Mouse (Mus musculus) hematopoietic stem cell, adult 5-6 weeks (primary cell): ENCODE data around the gene Galnt3. TPM values are rescaled to one million over a fixed set of nuclear protein-coding genes. Genes with fewer than 3 reads are reported as not detected.
A peak's percentile ranks its signal among the peaks of the same experiment; 100 is the strongest.

Source experiments
- ATAC-seq, 2 experiments: fragments of 125-278 bp in 1 of 2; replicated peaks in 1 of 2; 2 replicates each; pipeline ENCODE4 v1.8.0; 2016 to 2017; ENCODE audit warnings: inconsistent platforms in 2 of 2, mild to moderate bottlenecking in 2 of 2, moderate number of reproducible peaks in 2 of 2, low read depth in 1 of 2, moderate TSS enrichment in 1 of 2; ENCODE audit not compliant: low FRiP score in 2 of 2, poor library complexity in 2 of 2, severe bottlenecking in 2 of 2, insufficient read depth in 1 of 2, low TSS enrichment in 1 of 2
- total RNA-seq: library from RNA; stranded (forward); fragments of 172-1452, 232-1000 nt; gene quantifications from 2 replicates; pipeline ENCODE4 v1.2.3, GENCODE M21; 2017

The Galnt3 gene
- total RNA-seq, 1 experiment from 2014 or later, result 1.4 TPM

DNA sequence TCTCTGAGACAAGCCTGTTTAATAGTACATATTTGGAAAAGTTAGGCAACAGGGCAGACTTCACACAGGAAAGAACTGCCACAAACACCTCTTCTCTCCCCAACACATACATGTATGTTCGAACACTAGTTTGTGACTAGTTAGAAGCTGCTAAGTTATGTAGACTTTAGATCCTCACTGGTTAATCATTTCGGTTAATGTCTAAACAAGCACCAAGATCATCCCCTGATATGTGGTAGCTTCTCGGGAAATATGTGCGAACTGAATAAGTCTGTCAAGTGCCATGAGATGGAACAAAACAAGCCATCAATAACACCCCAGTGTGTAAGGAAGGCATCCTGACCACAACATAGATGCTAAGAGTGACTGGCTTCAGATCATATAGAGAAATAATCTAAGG lies 2.1 kb upstream of the Galnt3 start:
- no peak for ATAC-seq

DNA sequence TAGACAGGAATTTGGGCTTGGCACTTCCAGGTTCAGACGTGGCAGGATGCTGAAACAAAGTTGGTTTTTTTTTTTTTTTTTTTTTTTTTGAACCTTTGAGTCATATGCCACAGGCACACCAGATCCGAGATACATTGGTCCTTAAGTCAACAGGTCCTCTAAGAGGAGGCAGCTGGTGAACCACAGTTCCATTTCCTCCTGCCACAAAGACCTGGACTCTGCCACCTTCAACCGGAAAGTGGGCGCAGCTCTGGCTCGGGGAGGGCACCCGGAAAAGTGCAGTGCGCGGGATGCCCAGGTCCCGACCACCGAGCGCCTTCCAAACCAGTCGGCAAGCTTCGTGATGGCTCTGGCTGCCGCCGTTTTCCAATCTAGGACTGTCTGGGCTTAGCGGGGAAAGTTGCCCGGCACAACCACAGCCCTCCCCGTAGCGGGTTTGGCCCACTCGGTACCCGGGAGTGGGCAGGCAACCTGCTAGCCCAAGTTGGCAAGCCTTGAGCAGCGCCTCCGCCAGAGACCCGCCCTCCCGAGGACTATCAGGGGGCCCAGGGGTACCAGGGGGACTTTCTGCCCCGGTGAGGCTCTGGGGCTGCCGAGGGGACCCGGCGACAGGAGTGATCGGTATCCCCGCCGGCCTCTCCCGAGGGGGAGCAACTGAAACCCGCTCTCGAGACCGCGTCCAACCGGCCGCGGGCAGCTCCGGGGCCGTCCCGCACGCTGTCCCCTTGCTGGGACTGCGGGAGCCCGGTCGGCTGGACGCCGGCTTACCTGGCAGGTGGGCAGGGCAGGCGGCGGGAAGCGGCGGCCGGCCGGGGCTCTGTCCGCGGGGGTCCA lies 821 bp downstream of the Galnt3 start:
- ATAC-seq, result peak; percentile 40 to 44

DNA sequence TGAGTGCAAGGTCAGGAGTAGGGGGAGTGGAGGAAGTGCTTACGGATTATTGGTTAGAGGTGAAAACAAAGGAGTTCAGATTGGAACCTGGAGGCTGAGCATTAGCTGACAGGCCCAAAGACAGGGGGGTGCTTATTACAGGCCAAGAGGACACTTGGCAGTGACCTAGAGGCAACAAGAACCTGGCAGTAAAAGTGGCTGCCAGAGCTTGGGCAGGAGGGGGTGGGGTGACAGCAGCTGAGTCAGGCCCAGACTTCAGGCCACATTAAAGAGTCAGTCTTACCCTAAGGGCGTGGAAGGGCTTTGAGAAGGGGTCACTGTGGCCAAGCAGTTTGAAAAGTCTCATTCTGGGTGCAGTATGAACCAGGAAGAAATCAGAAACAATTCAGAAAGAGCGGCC lies 7.1 kb downstream of the Galnt3 start:
- ATAC-seq, result no peak

DNA sequence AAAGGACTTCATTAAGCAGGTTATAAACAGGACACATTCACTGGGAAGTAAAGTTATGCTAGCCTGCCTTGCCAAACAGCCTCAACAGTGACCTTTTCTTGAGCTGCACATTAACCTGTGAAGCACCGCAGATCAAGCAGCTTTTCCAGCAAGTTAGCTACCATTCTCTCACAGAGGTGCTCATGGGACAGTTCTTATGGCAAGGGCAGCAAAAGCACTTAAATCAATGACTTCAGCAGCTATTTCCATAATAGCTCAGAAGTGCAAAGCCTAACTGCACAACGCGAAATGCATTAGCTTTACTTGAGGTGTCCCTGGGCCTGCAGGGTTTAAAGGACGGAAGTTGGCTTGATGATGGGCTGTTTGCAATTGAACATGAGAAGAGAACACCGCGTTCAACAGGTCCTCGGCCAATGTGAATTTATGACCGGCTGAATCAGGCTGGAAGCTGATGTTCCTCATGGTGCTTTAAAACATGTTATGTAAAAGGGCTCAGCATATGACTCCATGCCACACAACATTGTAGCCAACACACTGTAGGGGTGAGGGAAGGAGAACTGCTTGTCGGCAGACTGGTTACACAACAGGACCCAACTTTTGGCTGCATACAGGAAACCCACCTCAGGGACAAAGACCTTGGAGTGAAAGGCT lies 16.8 kb downstream of the Galnt3 start:
- no peak for ATAC-seq

DNA sequence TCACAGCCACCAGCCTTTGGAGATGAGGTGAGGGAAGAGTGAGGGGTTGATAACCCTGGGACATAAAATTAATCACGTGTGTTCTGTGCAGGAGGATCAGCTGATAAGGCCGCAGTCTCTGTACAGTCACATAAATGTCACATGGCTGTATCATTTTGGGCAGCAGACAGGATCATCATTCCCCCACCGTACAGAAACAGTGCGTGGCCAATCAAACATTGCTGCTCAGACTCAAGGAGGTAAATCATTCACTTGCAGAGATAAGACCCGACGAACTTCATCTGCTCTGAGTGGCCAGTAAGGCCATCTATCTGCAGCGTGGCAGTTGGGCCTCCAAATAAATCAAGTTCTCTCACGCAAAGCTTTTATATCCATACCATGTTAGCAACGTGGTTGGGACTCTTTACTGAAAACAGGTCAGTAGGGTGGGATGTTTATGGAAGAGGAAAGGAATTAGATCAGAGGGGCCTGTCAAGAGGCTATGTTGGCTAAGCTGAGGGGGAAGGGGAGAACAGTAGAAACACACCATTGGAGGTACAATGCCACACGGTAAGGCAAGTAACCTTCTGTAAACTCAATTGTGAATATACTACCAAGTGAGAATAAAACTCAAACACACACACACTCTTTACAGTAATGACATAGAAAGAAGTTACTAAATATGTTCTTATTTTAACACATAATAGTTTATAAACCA lies 20.9 kb downstream of the Galnt3 start:
- no peak for ATAC-seq

DNA sequence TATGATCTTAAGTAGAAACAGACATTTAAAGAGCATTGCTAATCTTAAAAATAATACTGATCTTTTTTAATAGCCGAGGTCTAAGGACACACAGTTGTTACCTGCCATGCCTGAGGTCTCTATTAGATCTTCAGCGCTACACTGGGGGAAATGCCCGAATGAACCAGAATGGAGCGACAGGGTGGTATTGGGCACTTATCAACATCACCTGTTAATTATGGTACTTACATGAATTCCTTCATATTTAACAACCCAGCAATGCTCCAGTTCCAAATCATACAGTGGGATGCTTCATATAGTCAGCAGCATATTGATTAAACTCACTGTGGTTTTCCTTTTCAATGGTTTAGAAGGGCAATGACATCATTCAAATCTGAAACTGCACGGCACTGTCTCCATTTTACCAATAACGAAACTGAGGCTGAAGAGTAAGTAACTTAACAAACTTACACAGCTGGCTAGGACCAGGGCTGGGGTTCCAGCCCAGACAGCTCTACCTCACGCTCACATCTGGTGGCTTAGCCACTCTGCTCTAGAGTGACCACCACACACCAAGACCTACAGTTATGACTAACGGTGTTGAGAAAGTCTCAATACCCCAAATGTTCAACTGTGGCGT lies 23.0 kb downstream of the Galnt3 start:
- no peak for ATAC-seq

DNA sequence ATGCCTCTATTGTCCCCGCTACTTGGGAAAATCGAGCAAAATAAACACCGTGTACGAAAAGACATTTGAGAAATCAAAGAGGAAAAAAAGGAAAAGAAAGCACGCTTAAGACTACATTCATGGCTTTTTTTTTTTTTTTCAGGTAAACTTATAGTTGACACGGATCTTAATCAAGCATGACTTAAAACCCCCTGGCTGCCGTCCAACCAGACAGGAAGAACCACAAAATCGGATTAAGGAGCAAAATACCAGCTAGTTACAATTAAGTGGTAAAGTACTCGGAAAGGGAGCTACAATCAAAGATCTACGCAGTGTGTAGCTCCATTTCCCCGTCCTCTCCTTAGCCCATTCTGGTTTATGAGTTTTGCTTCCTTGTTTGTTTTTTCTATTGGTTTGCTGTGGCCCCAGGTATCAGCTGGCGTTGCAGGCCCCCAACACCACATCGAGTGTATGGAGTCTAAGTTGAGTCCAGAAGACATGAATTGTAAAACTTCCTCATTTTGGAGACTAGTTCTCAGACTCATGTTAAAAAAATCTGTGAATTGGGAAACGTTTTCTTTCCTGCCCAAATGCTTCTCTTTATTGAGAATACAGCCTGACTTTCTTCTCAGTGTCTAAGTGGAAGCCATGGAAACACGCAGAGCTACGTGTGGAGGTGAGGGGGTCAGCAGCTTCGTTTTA lies 24.0 kb downstream of the Galnt3 start:
- no peak; a peak in 1 of 4 replicates for ATAC-seq

DNA sequence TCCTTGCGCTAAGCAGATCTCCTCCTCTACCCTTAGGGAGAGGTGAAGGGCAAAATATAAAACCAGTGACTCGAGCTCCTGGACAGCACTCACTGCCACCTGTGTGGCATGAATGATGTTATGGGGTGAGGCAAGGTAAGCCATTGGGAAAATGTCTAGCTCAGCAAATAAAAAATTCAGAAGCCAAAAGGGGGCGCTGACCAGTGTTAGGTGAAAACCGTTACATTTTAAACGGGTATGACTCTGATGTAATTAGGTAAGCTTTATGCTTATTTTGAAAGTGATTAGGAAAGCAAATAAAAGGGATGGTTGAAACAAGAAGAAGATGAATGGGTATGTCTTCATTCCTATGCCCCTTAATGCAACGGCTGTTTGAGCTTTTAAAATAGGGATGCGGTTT lies 24.6 kb downstream of the Galnt3 start:
- ATAC-seq, result no peak

DNA sequence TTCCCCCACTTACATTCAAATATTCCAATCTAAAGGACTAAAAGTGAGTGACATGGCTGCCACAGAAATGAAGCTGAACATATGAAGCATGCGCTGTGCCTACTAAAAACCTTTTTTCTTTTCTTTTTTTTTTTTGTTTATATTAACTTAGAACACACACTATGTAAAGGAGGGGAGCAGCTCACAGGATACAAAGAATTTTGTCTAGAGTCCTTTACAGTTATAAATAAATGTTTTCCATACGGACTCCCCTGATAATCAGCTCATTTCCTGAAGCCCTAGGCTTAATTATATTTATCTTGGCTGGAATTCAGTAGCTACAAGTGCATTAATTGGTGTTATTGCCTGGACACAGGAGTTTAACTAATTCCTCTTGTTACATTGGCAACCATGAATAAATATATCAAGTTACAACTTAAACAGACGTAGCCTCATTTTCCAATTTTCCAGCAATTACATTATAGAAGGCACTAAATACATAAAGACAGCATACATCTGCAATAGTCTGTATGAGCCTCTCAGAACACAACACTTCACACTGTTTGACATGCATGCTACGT lies 30.1 kb downstream of the Galnt3 start:
- no peak for ATAC-seq

DNA sequence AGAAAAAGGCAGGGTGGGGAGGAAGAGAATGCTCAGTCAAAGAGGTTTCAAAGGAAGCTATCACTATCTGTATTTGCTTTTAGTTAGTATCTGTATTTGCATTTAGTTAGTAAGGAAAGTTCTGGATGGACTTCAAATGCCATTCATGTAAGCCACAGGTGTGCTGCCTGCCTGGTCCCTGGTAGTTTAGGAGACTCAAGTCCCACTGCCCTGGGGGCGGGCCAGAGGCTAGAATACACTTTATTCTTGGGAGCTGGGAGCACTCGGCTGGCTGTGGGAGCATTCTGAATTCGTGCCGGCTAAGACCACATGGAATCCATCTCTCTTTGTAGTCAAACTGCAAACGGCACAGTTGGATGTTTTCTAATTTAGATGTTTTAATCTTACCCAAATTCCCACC lies 33.5 kb downstream of the Galnt3 start:
- ATAC-seq, result no peak

DNA sequence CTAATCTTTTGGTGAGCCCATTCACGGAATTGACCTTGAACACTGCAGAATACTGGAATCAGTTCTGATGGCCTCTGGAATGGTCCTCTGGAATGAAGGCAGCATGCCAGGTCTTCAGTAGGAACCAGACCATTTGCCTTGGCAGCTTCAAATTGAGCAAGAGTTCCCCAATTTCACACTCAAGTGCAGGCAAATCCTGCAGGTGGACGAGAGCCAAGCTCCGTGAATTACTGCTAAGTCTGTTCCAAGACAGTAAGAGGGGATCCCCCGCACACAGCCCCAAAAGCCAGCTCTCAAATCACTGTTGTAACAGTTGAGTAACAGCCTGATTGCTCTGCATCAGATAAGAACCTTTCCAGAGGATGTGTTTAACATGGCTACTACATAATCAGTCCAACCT lies 42.9 kb downstream of the Galnt3 start:
- ATAC-seq, result no peak

DNA sequence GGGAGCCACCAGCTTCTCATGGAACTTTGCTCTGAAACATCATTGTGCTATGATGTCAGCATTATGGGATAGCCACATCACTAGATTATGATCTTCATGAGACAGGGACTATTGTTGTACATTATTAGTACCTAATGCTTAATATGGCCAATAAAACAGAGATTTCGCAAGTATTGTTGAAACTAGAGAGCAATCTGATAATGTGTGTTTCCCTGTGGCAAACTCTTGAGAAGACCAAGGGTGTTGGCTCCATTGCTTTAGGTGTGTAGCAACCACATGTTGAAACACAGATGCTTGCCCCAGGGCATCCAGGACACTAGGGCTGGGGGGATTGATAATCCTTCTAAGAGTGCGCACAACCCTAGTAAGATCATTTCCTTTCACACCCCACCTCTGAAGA lies 44.1 kb downstream of the Galnt3 start:
- ATAC-seq, result no peak

DNA sequence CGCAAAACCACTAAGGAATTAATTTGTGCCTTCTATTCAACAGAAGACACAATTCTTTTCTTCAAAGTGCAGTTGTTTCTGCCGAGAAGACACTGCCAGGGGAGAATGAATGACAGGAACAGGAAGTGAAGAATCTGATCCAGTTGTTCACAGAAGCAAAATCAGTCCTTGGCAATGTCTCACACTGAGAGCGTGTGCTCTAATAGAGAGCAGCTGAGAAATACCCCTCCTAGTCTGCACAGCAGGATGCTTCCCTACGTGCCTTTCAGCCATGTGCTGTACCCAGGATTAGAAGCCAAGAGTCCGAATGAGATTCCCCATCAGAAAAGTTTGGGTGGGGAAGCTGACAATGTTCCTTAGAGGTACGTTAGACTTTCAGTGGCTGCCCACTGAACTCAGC lies 55.3 kb downstream of the Galnt3 start:
- no peak for ATAC-seq

DNA sequence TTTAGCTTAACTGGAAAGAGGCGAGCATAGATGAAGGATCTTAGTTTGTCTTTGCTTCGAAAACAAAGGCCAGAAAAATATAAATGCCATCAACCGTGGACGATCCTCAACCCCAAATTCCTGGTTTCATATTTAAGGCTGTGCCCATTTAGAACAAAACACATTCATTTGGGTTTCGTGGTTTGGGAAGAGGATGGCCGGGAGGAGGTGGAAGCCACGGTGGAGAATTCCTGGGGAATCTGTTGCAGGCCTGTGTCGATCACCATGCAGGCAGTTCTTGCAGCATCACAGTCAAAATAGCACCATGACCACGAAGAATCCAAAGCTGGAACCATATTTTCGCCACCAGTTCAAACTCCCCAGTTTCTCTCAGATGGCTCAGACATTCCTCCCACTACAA lies 61.5 kb downstream of the Galnt3 start:
- no peak for ATAC-seq

DNA sequence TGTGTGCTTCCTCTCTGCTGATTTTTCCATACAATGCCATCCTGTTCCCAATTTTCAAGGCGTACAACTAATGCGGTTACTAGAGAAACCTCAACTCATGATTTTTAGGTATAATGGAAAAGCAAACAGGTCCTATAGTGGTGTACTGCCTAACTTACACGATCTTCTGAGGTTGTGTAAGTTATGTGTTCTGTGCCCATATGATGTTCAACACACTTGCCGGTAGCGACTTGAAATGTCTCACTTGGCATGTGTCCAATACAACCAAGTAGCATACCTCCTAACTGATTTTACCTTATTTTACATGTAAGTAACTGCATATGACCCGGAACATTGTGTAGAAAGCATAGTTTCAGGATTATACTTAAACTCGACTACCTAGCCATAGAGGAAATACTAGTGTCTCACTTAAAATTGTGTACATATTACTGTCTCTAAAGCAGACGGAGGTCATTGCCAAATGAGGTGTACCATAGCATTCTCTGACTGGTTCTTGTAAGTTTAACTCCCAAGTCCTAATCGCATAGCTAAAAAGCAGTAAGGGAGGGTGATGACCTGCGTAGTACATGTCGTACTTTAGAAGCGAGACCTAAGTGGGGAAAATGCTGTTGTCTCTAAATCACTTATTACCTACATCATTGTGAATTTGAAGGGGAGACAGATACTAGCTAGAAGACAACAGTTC lies 80.2 kb downstream of the Galnt3 start:
- no peak for ATAC-seq

DNA sequence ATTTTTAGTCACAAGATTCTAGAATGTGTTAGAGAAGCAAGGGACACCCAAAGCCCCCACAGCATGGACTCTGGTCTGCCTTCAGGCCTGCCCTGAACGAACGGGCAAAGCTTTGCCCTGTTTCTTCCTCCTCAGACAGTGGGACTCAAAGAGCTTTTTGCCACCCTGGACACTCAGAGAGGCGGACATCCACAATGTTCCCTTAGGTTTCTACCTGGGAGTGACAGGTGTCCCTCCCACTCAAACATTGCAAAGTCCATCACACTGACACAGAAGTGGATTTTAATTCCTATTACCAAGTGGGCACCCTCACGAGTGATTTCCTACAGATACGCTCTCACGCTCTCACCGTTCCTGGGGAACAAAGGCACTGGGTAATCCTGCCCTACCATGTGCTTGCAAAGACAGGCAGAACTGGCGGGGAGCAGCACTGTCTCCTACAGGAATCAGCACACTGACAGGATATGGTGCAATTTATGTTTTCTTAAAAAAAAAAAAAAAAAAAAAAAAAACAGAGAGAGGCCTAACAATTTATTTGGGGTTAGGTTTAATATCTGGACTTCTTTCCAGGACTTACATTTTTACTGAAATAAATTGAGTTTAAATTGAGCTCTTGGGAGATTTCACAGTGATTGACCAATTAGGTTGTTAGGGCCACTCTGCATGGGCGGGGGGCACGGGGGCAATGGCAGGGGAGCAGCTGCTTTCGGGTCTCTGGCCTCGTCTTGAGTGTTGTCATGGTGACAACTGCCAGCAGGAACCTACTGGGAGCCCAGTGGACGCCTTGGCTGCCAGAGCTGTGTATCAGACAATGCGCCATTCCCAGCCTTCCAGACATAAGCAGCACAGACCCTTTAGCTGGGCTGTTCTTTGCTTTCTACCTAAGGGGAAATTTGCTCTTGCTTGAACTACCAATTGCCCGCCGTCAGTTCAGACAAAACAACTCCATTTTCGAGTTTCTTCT lies 81.1 kb downstream of the Galnt3 start:
- ATAC-seq, result no peak
